In the genomic region with DNA sequence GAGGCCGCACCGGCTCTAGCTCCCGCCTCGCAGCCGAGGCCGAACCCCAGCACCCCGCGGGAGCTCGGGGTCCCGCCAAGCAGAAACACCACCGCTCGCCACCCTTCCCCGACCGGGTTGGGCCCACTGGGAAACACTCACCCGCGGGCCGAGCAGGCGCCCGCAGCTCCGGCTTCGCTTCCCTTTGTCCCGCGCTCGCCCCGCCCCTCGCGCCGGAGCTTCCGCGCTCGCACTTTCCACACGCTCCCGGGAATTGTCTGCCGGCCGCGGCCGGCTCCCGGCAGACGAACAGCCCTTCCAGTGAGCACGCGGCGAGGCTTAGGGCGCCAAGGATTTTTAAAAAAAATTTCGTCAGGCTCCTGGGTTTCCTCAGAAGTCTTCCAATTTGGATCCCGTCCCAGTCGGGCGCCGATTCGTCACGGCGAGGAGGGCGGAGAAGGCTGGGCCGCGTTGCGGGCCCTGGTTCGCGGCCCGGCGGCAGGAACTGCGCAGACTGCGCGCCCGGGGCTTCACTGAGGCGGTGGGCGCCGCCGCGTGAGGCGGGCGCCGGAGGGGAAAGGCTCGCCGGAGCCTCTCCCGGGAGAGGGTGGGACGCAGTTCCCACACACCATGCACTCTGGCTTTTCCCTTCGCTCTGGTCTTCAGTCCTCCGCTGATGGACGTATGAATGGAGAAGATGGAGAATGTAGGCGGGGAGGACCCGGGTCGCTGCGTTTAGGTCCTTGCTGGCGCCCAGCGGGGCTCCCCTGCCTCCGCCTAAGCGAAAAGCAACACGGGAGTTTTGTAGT, we compare ENCODE assay signal across 8 mouse cellular contexts. TPM values are rescaled to one million over a fixed set of nuclear protein-coding genes. Genes with fewer than 3 reads are reported as not detected.
A peak's percentile ranks its signal among the peaks of the same experiment; 100 is the strongest.
DNase-seq lines count a peak whose midpoint lies in the region; ATAC-seq lines count a peak whose summit lies in the region.

Smarce1 (minus strand) TSS at position 757 of the 788 bp plus-strand sequence.

- intact Hi-C loops in gastrocnemius, postnatal 14 days (cut with DNase I; ENCODE audit: low total_unique reads): no loop called here
- intact Hi-C loops in left cerebral cortex, postnatal 10 days (cut with DNase I): no loop called here

- peak; percentile 80 to 82 for DNase-seq in adrenal gland, adult 18-20 months (ENCODE audit: low spot score in 2 of 2)
- peak; percentile 81 for DNase-seq in embryo, embryonic 10.5 days (ENCODE audit: low spot score)
- DNase-seq in gastrocnemius, postnatal 14 days: peak; percentile 79
- peak; percentile 59 to 88 for DNase-seq in left cerebral cortex, postnatal 10 days (ENCODE audit: extremely low spot score in 1 of 2, low spot score in 2 of 2)
- peak; percentile 85 to 87 for DNase-seq in right cerebral cortex, postnatal 10 days (ENCODE audit: low spot score in 2 of 2)
- DNase-seq in urinary bladder, postnatal 14 days (ENCODE audit: low spot score): peak; percentile 76

- ATAC-seq in inflammation-experienced regulatory T-cells, adult 6 months: peak; percentile 87
- ATAC-seq in megakaryocyte progenitor cell, adult 5-6 weeks (replicated peaks; ENCODE audit: poor library complexity): peak; percentile 77

RNA-seq across cellular contexts. Expression of gene Smarce1, which starts in this region (rescaled TPM):
- total RNA-seq in adrenal gland, adult 18-20 months (2021): 10 to 100 TPM; 40.5 to 57.3 TPM
- total RNA-seq in gastrocnemius, postnatal 14 days (2021): 10 to 100 TPM; 35.8 to 45.7 TPM
- polyA plus RNA-seq in inflammation-experienced regulatory T-cells, adult 6 months (2017; shearing (Covaris generic)): 100 to 1,000 TPM; 127 to 184 (median 159) TPM
- 10 to 100 TPM; 73.7 to 83.7 TPM for total RNA-seq in left cerebral cortex, postnatal 10 days (2021)
- 95.7 and 108 TPM in 2 replicates for total RNA-seq in megakaryocyte progenitor cell, adult 5-6 weeks (2015)
- total RNA-seq in megakaryocyte progenitor cell, adult 5-6 weeks (2017): 161 and 260 TPM in 2 replicates

Comparison
In these comparisons a context has a peak if more than half of its experiments do, and no peak if none do; other contexts are left out.
1. Peak in every context shown above with its lines: DNase-seq and ATAC-seq.